Mouse (Mus musculus) MEL (cell line): ENCODE results near the gene Adcy1. TPM values are rescaled to one million over a fixed set of nuclear protein-coding genes. Genes with fewer than 3 reads are reported as not detected.

Experiments used
- DNase-seq: peaks from one replicate; pipeline ENCODE4 v3.0.0; 2011; ENCODE audit warnings: low read depth, low spot score
- H3K27ac ChIP-seq: 2 replicates; pipeline ENCODE4 v1.5.1; 2012; ENCODE audit warnings: low read depth, mild to moderate bottlenecking, control low read depth, low read length, moderate library complexity; ENCODE audit not compliant: control insufficient read depth
- H3K27me3 ChIP-seq, 2 experiments: fragments of 150-350 bp in 1 of 2; sonication (generic) in 1 of 2; 2 replicates each; pipeline ENCODE4 v1.6.1; 2012; ENCODE audit warnings: low read length in 2 of 2, mild to moderate bottlenecking in 2 of 2, improper control_type of control experiment in 1 of 2, moderate library complexity in 1 of 2; ENCODE audit not compliant: insufficient read depth in 2 of 2, control insufficient read depth in 1 of 2
- H3K36me3 ChIP-seq, 2 experiments: 2 replicates each; pipeline ENCODE4 v1.6.1; 2012 to 2014; ENCODE audit warnings: low read length in 2 of 2, improper control_type of control experiment in 1 of 2, inconsistent platforms in 1 of 2, mild to moderate bottlenecking in 1 of 2; ENCODE audit not compliant: insufficient read depth in 2 of 2, control insufficient read depth in 1 of 2
- H3K4me1 ChIP-seq, 2 experiments: fragments of 150-350 bp in 1 of 2; sonication (generic) in 1 of 2; 2 replicates each; pipeline ENCODE4 v1.6.1; 2012; ENCODE audit warnings: low read length in 2 of 2, improper control_type of control experiment in 1 of 2, mild to moderate bottlenecking in 1 of 2; ENCODE audit not compliant: insufficient read depth in 2 of 2, control insufficient read depth in 1 of 2
- H3K4me3 ChIP-seq, 2 experiments: fragments of 150-350 bp in 1 of 2; sonication (generic) in 1 of 2; 2 replicates each; pipeline ENCODE4 v1.5.1; 2012; ENCODE audit warnings: low read depth in 2 of 2, low read length in 2 of 2, mild to moderate bottlenecking in 2 of 2, moderate library complexity in 2 of 2, control low read depth in 1 of 2, improper control_type of control experiment in 1 of 2; ENCODE audit not compliant: control insufficient read depth in 1 of 2, insufficient read depth in 1 of 2
- H3K79me2 ChIP-seq: 2 replicates; pipeline ENCODE4 v1.6.1; 2012; ENCODE audit warnings: mild to moderate bottlenecking, low read length, moderate library complexity; ENCODE audit not compliant: control insufficient read depth, poor library complexity, insufficient read depth
- H3K9ac ChIP-seq: 2 replicates; pipeline ENCODE4 v1.6.1; 2012; ENCODE audit warnings: low read depth, mild to moderate bottlenecking, control low read depth, low read length, moderate library complexity; ENCODE audit not compliant: control insufficient read depth, poor library complexity, severe bottlenecking
- H3K9me3 ChIP-seq: fragments of 150-350 bp; sonication (generic); replicated peaks from 2 replicates; pipeline ENCODE4 v1.6.1; 2012; ENCODE audit warnings: mild to moderate bottlenecking, low read length, improper control_type of control experiment, moderate library complexity; ENCODE audit not compliant: insufficient read depth
- CHD1 ChIP-seq: IDR thresholded peaks from 2 replicates; pipeline ENCODE4 v1.6.1; 2012; ENCODE audit warnings: low read depth, mild to moderate bottlenecking, inconsistent platforms, low read length, improper control_type of control experiment
- CHD2 ChIP-seq: IDR thresholded peaks from 2 replicates; pipeline ENCODE4 v1.6.1; 2011; ENCODE audit warnings: low read length, improper control_type of control experiment
- CTCF ChIP-seq, 3 experiments: IDR thresholded peaks in 2 of 3; conservative IDR thresholded peaks in 1 of 3; 2 replicates each; pipeline ENCODE4 v1.5.1; 2011 to 2012; ENCODE audit warnings: low read length in 3 of 3, low read depth in 2 of 3, mild to moderate bottlenecking in 2 of 3, improper control_type of control experiment in 1 of 3, inconsistent platforms in 1 of 3, mixed read lengths in 1 of 3, moderate library complexity in 1 of 3; ENCODE audit not compliant: control insufficient read depth in 1 of 3, insufficient read depth in 1 of 3, poor library complexity in 1 of 3, severe bottlenecking in 1 of 3
- ELF1 ChIP-seq: IDR thresholded peaks from 2 replicates; pipeline ENCODE4 v1.6.1; 2014; ENCODE audit warnings: low read depth, mild to moderate bottlenecking, inconsistent platforms, low read length, improper control_type of control experiment, moderate library complexity
- ETS1 ChIP-seq: IDR thresholded peaks from 2 replicates; pipeline ENCODE4 v1.6.1; 2012; ENCODE audit warnings: low read depth, mild to moderate bottlenecking, inconsistent platforms, low read length, improper control_type of control experiment, moderate library complexity
- HCFC1 ChIP-seq: IDR thresholded peaks from 2 replicates; pipeline ENCODE4 v1.6.1; 2012; ENCODE audit warnings: low read depth, mild to moderate bottlenecking, inconsistent platforms, low read length, improper control_type of control experiment, moderate library complexity
- JUND ChIP-seq: IDR thresholded peaks from 2 replicates; pipeline ENCODE4 v1.6.1; 2011; ENCODE audit warnings: low read depth, mild to moderate bottlenecking, improper control_type of control experiment, low read length
- MAFK ChIP-seq: IDR thresholded peaks from 2 replicates; pipeline ENCODE4 v1.6.1; 2011; ENCODE audit warnings: low read depth, mild to moderate bottlenecking, low read length, improper control_type of control experiment, borderline replicate concordance
- MAX ChIP-seq: IDR thresholded peaks from 2 replicates; pipeline ENCODE4 v1.6.1; 2011; ENCODE audit warnings: low read length, improper control_type of control experiment
- MXI1 ChIP-seq: IDR thresholded peaks from 2 replicates; pipeline ENCODE4 v1.6.1; 2011; ENCODE audit warnings: mild to moderate bottlenecking, low read depth, low read length, improper control_type of control experiment
- NELFE ChIP-seq: IDR thresholded peaks from 2 replicates; pipeline ENCODE4 v1.6.1; 2011; ENCODE audit warnings: low read depth, low read length, improper control_type of control experiment
- POLR2A ChIP-seq, 2 experiments: IDR thresholded peaks; 2 replicates each; pipeline ENCODE4 v1.6.1; 2011 to 2012; ENCODE audit warnings: low read length in 2 of 2, mild to moderate bottlenecking in 2 of 2, control low read depth in 1 of 2, improper control_type of control experiment in 1 of 2, low read depth in 1 of 2, moderate library complexity in 1 of 2; ENCODE audit not compliant: control insufficient read depth in 1 of 2, insufficient read depth in 1 of 2, poor library complexity in 1 of 2
- POLR2AphosphoS2 ChIP-seq: IDR thresholded peaks from 2 replicates; pipeline ENCODE4 v1.6.1; 2011; ENCODE audit warnings: low read length, improper control_type of control experiment
- RAD21 ChIP-seq: IDR thresholded peaks from 2 replicates; pipeline ENCODE4 v1.6.1; 2011; ENCODE audit warnings: mild to moderate bottlenecking, low read depth, low read length, improper control_type of control experiment
- SIN3A ChIP-seq: IDR thresholded peaks from 2 replicates; pipeline ENCODE4 v1.6.1; 2012; ENCODE audit warnings: low read length, improper control_type of control experiment, inconsistent platforms
- SMC3 ChIP-seq: IDR thresholded peaks from 2 replicates; pipeline ENCODE4 v1.6.1; 2011; ENCODE audit warnings: low read depth, low read length, improper control_type of control experiment
- TAL1 ChIP-seq: IDR thresholded peaks from 2 replicates; pipeline ENCODE4 v1.6.1; 2012; ENCODE audit warnings: mild to moderate bottlenecking, inconsistent platforms, low read length, moderate library complexity, mixed read lengths
- TBP ChIP-seq: IDR thresholded peaks from 2 replicates; pipeline ENCODE4 v1.8.0; 2011; ENCODE audit warnings: low read depth, low read length, improper control_type of control experiment
- UBTF ChIP-seq: IDR thresholded peaks from 2 replicates; pipeline ENCODE4 v1.6.1; 2012; ENCODE audit warnings: low read depth, mild to moderate bottlenecking, inconsistent platforms, low read length, improper control_type of control experiment, moderate library complexity, borderline replicate concordance; ENCODE audit not compliant: insufficient read depth
- USF1 ChIP-seq: IDR thresholded peaks from 2 replicates; pipeline ENCODE4 v1.6.1; 2014; ENCODE audit warnings: low read depth, mild to moderate bottlenecking, inconsistent platforms, low read length, improper control_type of control experiment, moderate library complexity
- USF2 ChIP-seq, 2 experiments: IDR thresholded peaks; 2 replicates each; pipeline ENCODE4 v1.6.1; 2011 to 2012; ENCODE audit warnings: improper control_type of control experiment in 2 of 2, low read length in 2 of 2, borderline replicate concordance in 1 of 2, inconsistent platforms in 1 of 2, low read depth in 1 of 2, mild to moderate bottlenecking in 1 of 2; ENCODE audit not compliant: insufficient read depth in 1 of 2
- ZKSCAN1 ChIP-seq: IDR thresholded peaks from 2 replicates; pipeline ENCODE4 v1.6.1; 2012; ENCODE audit warnings: low read depth, mild to moderate bottlenecking, inconsistent platforms, low read length, improper control_type of control experiment, moderate library complexity
- ZMIZ1 ChIP-seq: IDR thresholded peaks from 2 replicates; pipeline ENCODE4 v1.6.1; 2012; ENCODE audit warnings: low read depth, mild to moderate bottlenecking, inconsistent platforms, low read length, improper control_type of control experiment, moderate library complexity
- ZNF384 ChIP-seq: IDR thresholded peaks from 2 replicates; pipeline ENCODE4 v1.6.1; 2012; ENCODE audit warnings: low read depth, mild to moderate bottlenecking, inconsistent platforms, low read length, improper control_type of control experiment
- polyA plus RNA-seq, 2 experiments: library from polyadenylated mRNA; stranded (reverse) in 1 of 2; unstranded in 1 of 2; fragments of >175 nt in 1 of 2; fragments of >200 nt in 1 of 2; gene quantifications; 2 replicates each; pipeline versions ENCODE4 v1.2.1 to v1.2.4; 2012; ENCODE audit warnings: low replicate concordance in 2 of 2, low read depth in 1 of 2; ENCODE audit not compliant: insufficient read length in 2 of 2, insufficient read depth in 1 of 2, missing spikeins in 1 of 2
- total RNA-seq: library from RNA; depleted of rRNA; stranded (reverse); fragments of 300-350 nt; gene quantifications from 2 replicates; pipeline ENCODE4 v1.2.3, GENCODE M21; 2012; rRNA removed

The Adcy1 gene
- under 0.01 TPM in 1 of 2 replicates, not detected in the other for total RNA-seq
- polyA plus RNA-seq, result not detected

GRCm38 (mm10) chr11:7063001-7063584, at the start of gene Adcy1:
TSS of gene Adcy1 (plus strand) at chr11:7063489.
- no peaks in the 10 kb centered on the region for H3K4me1 ChIP-seq
- H3K79me2 ChIP-seq, result no peaks in the 10 kb centered on the region
- no peak for DNase-seq
- no peak within 1 kb of the TSS for H3K4me3 ChIP-seq
- no peaks in the 10 kb centered on the region; a peak in 1 of 4 replicates for H3K27me3 ChIP-seq
- H3K27ac ChIP-seq, result no peak within 1 kb of the TSS
- H3K36me3 ChIP-seq, result no peaks in the 10 kb centered on the region
- no peak within 1 kb of the TSS for H3K9ac ChIP-seq
- no peaks in the 10 kb centered on the region for H3K9me3 ChIP-seq
- TF ChIP-seq HCFC1 (no peak), NELFE (no peak), ZMIZ1 (no peak), TBP (no peak), SIN3A (no peak), ZNF384 (no peak), USF2 (IDR thresholded peaks at IDR 0.05; ENCODE audit: borderline replicate concordance in 1 of 2, insufficient read depth in 1 of 2, low read depth in 1 of 2, low read length in 2 of 2) (no peak)

GRCm38 (mm10) chr11:7016907-7017306, 46.4 kb upstream of the Adcy1 start:
- Histone ChIP-seq H3K9me3 (no peaks in the 10 kb centered on the region), H3K79me2 (no peaks in the 10 kb centered on the region), H3K4me1 (no peaks in the 10 kb centered on the region), H3K9ac (no peak overlapping the region), H3K36me3 (no peaks in the 10 kb centered on the region), H3K27ac (no peak overlapping the region), H3K4me3 (no peak overlapping the region), H3K27me3 (no peaks in the 10 kb centered on the region)
- DNase-seq, result no peak
- TF ChIP-seq MXI1 (no peak), MAFK (no peak), RAD21 (no peak), CHD1 (no peak), SMC3 (no peak)

- Histone ChIP-seq H3K27ac (no peak overlapping the region), H3K36me3 (no peaks in the 10 kb centered on the region), H3K4me1 (no peaks in the 10 kb centered on the region), H3K9ac (no peak overlapping the region), H3K79me2 (no peaks in the 10 kb centered on the region), H3K9me3 (no peaks in the 10 kb centered on the region), H3K27me3 (no peaks in the 10 kb centered on the region), H3K4me3 (no peak overlapping the region)
- TF ChIP-seq HCFC1 (no peak), TAL1 (no peak), USF1 (no peak), ETS1 (no peak), UBTF (no peak), POLR2A (IDR thresholded peaks at IDR 0.05; ENCODE audit: control insufficient read depth in 1 of 2, insufficient read depth in 1 of 2, low read depth in 1 of 2, low read length in 2 of 2, poor library complexity in 1 of 2) (no peak), CHD2 (no peak), ZKSCAN1 (no peak), TBP (no peak), CTCF (IDR thresholded peaks at IDR 0.05 in 2 of 3, conservative IDR thresholded peaks at IDR 0.05 in 1 of 3; ENCODE audit: control insufficient read depth in 1 of 3, insufficient read depth in 1 of 3, low read depth in 2 of 3, low read length in 3 of 3, poor library complexity in 1 of 3, severe bottlenecking in 1 of 3) (no peak), MAX (no peak), NELFE (no peak), JUND (no peak), POLR2AphosphoS2 (no peak), ELF1 (no peak)
- no peak for DNase-seq
These were observed 45.2 kb upstream of the Adcy1 start for GRCm38 (mm10) chr11:7018078-7018477.
